Mouse (Mus musculus) cerebellum, adult 2 months (tissue): ENCODE results near the gene Psmb11. TPM values are rescaled to one million over a fixed set of nuclear protein-coding genes. Genes with fewer than 3 reads are reported as not detected.

Source experiments
- DNase-seq, 2 experiments: peaks; one replicate each; pipeline ENCODE4 v3.0.0; 2021
- H3K27ac ChIP-seq: fragments of 200-500 bp; 2 replicates; pipeline ENCODE4 v1.5.1; 2012; ENCODE audit warnings: low read length, control low read depth, inconsistent platforms; ENCODE audit not compliant: insufficient read depth
- H3K27me3 ChIP-seq: fragments of 200-500 bp; 2 replicates; pipeline ENCODE4 v1.6.1; 2012; ENCODE audit warnings: inconsistent platforms, mild to moderate bottlenecking, low read length, moderate library complexity; ENCODE audit not compliant: control insufficient read depth, insufficient read depth
- H3K4me1 ChIP-seq: fragments of 200-500 bp; 2 replicates; pipeline ENCODE4 v1.6.1; 2011; ENCODE audit warnings: low read length; ENCODE audit not compliant: control insufficient read depth, insufficient read depth
- H3K4me3 ChIP-seq: fragments of 200-500 bp; replicated peaks from 2 replicates; pipeline ENCODE3; 2011; ENCODE audit warnings: mild to moderate bottlenecking, low read depth, low read length, control low read depth; ENCODE audit not compliant: insufficient read depth
- CTCF ChIP-seq: fragments of 200-500 bp; IDR thresholded peaks from 2 replicates; pipeline ENCODE4 v1.5.1; 2011; ENCODE audit warnings: low read depth, mild to moderate bottlenecking, control low read depth, low read length, moderate library complexity, borderline replicate concordance; ENCODE audit not compliant: insufficient read depth
- POLR2A ChIP-seq: fragments of 200-500 bp; IDR thresholded peaks from 2 replicates; pipeline ENCODE4 v1.6.1; 2011; ENCODE audit warnings: low read length, control low read depth, borderline replicate concordance; ENCODE audit not compliant: insufficient read depth
- WGBS: fragments of 180-500 bp; shearing (Covaris S2); methylation state at CpG from one replicate; pipeline ENCODE4 v1.1.7; 2018; 5-methylcytosine and 5-hydroxymethylcytosine counted together
- polyA plus RNA-seq: library from polyadenylated mRNA; depleted of rRNA; stranded (reverse); fragments of >200 nt; gene quantifications from 2 replicates; pipeline ENCODE4 v1.2.3, GENCODE M21; 2012

Gene Psmb11
- polyA plus RNA-seq, 1 experiment, result not detected

- no peak for TF ChIP-seq POLR2A
- TF ChIP-seq CTCF, result peak; percentile 84
- peak in 1 of 2 experiments; percentile 56 for DNase-seq
- H3K4me1 ChIP-seq, result no peaks in the 10 kb centered on the region
- WGBS, result 49% methylated on average over 8 of the region's 8 CpGs
- H3K27ac ChIP-seq, result no peak overlapping the region
- H3K4me3 ChIP-seq, result no peak overlapping the region
- H3K27me3 ChIP-seq, result no peaks in the 10 kb centered on the region
These were observed 15.7 kb downstream of the Psmb11 start for GRCm38 (mm10) chr14:54636954-54637353.

GRCm38 (mm10) chr14:54638210-54638609 is 17.0 kb downstream of the Psmb11 start:
- no peak for DNase-seq
- 53% methylated on average over 5 of the region's 5 CpGs for WGBS
- no peak overlapping the region for H3K4me3 ChIP-seq
- TF ChIP-seq POLR2A, result no peak
- no peak for TF ChIP-seq CTCF
- H3K4me1 ChIP-seq, result no peaks in the 10 kb centered on the region
- no peak overlapping the region for H3K27ac ChIP-seq
- H3K27me3 ChIP-seq, result no peaks in the 10 kb centered on the region

GRCm38 (mm10) chr14:54640121-54640520 is 18.9 kb downstream of the Psmb11 start:
- 55% methylated on average over 4 of the region's 4 CpGs for WGBS
- TF ChIP-seq CTCF (no peak), POLR2A (no peak)
- Histone ChIP-seq H3K27me3 (no peaks in the 10 kb centered on the region), H3K4me1 (no peaks in the 10 kb centered on the region), H3K27ac (no peak overlapping the region), H3K4me3 (no peak overlapping the region)
- no peak for DNase-seq

DNA sequence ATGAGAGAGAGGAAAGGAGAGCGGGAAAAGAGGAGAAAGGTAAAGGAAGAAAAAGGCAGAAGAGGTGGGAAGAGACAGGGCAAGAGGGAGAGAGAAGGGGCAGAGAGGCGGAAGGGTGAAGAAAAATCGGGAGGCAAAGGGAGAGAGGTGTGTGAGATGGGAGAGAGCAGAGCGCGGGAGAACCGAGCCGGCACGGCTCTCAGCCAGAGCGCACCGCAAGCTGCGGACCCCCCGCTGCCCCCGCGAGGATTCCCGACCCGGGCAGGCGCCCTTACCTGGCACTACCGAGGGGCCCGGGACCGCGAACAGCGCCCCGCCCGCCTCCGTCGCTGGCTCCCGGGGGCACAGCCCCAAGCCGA is 19.7 kb downstream of the Psmb11 start, which contains the start of gene Gm17606:
TSS of gene Gm17606 (plus strand) at position 7 of the 359 bp plus-strand sequence.
- Histone ChIP-seq H3K4me1 (no peaks in the 10 kb centered on the region), H3K27ac (no peak within 1 kb of the TSS), H3K27me3 (no peaks in the 10 kb centered on the region), H3K4me3 (peak within 1 kb of the TSS; percentile 78)
- no peak for DNase-seq
- WGBS, result 1% methylated on average over 28 of the region's 28 CpGs
- TF ChIP-seq POLR2A (no peak), CTCF (no peak)

GRCm38 (mm10) chr14:54641305-54641969 is 20.2 kb downstream of the Psmb11 start, which contains the start of gene Cdh24:
Gene Cdh24, minus strand, starts transcription at chr14:54641364.
- Histone ChIP-seq H3K27me3 (no peaks in the 10 kb centered on the region), H3K27ac (no peak within 1 kb of the TSS), H3K4me1 (no peaks in the 10 kb centered on the region), H3K4me3 (peak within 1 kb of the TSS; percentile 78)
- peak; percentile 85 for TF ChIP-seq CTCF
- 0 out of 2 replicates have a peak, but pooled peaks have one; percentile 1 for TF ChIP-seq POLR2A
- DNase-seq, result peak; percentile 85 to 89
- under 1% methylated on average over 52 of the region's 52 CpGs for WGBS

GRCm38 (mm10) chr14:54642224-54642944 is 21.2 kb downstream of the Psmb11 start:
- 74% methylated on average over 25 of the region's 25 CpGs for WGBS
- H3K4me1 ChIP-seq, result no peaks in the 10 kb centered on the region
- TF ChIP-seq CTCF (no peak), POLR2A (no peak)

GRCm38 (mm10) chr14:54643011-54643410 is 21.8 kb downstream of the Psmb11 start:
- H3K27me3 ChIP-seq, result no peaks in the 10 kb centered on the region
- 77% methylated on average over 2 of the region's 2 CpGs for WGBS

More at GRCm38 (mm10) chr14:54642224-54642944, 21.2 kb downstream of the Psmb11 start:
- no peak for DNase-seq
- H3K4me3 ChIP-seq, result no peak overlapping the region
- H3K27ac ChIP-seq, result no peak overlapping the region
- no peaks in the 10 kb centered on the region for H3K27me3 ChIP-seq

More at GRCm38 (mm10) chr14:54643011-54643410, 21.8 kb downstream of the Psmb11 start:
- no peak overlapping the region for H3K4me3 ChIP-seq
- H3K27ac ChIP-seq, result no peak overlapping the region
- DNase-seq, result no peak
- TF ChIP-seq CTCF (no peak), POLR2A (no peak)
- no peaks in the 10 kb centered on the region for H3K4me1 ChIP-seq
